Mouse (Mus musculus) Muller cell, postnatal 12 days (primary cell): ENCODE results near the gene Lekr1.

Source experiments
- DNase-seq: peaks from one replicate; pipeline ENCODE4 v3.0.0-alpha.2; 2015; ENCODE audit errors: inconsistent ontology term

Gene Lekr1

GRCm38 (mm10) chr3:65873093-65873830 is 207.2 kb downstream of the Lekr1 start:
- no peak for DNase-seq
